Mouse (Mus musculus) heart, postnatal 10 days (tissue): ENCODE measurements at regions not wholly inside any gene's neighbourhood (a gene's known extent, or its start where the extent isn't known, plus 50 kb on each side); places are given as distances from the start of the nearest gene placed in this dataset.

ENCODE experiments used
- DNase-seq, 2 experiments: peaks; one replicate each; pipeline ENCODE4 v3.0.0; 2021
- intact Hi-C: fragments of 180-260 bp; cut with DNase I; formaldehyde crosslinking; loops from one replicate; pipeline ENCODE4 v1.15.1; 2025

DNA sequence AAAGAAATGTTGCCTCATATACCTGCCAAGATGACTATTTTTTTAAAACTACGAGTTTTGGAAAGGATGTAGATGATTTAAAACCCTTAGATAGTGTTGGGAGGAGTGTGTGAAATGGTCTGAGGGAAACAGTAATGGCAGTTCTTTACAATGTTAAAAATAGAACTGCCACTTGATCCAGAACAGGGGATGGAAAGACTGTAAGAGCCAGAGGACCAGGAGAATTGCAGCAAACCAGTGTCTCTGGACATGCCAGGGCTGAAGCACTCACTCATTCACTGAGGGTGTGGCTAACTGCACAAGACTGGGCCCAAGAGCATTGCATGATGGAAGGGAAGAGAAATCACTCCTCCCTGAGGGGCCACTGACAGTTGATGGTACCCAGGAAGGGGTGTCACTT lies 53.9 kb upstream of the Rasgef1b start:
- DNase-seq, result no peak
- intact Hi-C loops, result no loop called here

- DNase-seq, result no peak
- intact Hi-C loops, result no loop called here
Observed at GRCm38 (mm10) chr5:99785850-99786249, 57.0 kb upstream of the Rasgef1b start.

DNA sequence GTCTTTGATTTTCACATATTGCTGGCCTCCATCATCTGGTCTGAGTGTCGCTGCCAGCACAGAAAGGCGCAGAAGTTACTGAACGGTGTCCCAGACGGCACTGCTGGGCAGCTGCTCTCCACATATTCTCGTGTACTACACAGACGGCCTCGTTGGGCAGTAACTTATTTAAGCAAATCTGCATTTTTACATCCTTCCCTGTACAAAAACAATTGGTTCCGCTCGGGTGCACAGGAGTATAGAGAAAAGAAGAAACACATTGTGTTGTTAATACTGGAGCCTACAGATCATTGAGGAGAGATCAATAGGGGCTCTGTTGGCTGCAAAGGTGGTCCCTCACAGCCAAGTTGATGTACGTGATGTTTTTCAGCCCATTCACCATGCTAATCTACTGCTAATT lies 58.4 kb upstream of the Rasgef1b start:
- intact Hi-C loops, result no loop called here
- no peak for DNase-seq

DNA sequence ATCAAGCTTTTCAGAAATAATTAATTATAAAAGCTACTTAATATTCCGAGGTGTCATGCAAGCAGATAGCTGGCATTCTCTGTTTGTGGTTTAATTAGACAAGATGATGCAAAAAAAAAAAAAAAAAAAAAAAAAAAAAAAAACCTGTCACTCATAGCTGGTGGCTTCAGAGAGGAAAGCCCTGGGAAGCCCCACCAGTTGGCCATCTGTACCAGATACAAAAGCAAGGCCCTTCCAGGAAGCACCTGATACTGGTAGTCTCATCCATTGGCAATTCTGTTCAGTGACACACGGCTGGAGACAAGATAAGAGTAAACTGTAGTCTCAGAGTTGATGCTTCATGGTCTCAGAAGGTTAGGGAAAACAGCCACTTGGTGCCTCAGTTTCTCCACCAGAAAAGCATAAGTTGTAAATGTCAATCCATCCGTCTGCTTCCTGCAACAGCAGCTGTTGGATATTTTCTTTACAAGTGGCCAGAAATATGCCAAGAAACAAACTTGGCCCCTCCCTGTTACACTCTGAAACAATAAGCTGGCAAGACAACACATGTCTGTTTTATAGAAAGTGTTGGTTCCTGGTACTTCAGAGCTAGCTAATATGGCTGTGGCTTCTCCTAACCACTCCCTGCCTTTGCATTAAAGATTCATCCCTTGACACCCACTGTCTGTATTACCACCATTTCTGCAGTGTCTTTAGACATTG lies 59.0 kb upstream of the Rasgef1b start:
- DNase-seq, result no peak
- intact Hi-C loops, result no loop called here

DNA sequence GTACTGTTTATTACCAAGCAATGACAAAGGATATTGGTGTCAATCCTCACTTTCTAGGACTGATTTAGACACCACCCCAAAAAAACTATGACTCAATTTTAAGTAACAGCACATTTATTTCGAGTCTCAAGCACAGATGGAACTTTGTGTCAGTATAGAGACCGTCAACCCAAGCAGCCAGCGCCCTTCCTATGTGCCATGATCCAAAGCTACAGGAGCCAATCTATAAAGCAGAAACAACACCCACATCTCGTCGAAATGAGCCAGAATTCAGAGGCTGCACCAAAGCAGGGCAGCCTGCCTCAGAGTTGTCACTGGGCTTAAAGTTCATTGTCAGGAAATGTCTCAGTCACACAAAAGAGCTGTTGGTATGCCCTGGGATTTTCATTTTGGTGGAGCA lies 61.9 kb upstream of the Rasgef1b start:
- intact Hi-C loops, result no loop called here
- DNase-seq, result no peak

DNA sequence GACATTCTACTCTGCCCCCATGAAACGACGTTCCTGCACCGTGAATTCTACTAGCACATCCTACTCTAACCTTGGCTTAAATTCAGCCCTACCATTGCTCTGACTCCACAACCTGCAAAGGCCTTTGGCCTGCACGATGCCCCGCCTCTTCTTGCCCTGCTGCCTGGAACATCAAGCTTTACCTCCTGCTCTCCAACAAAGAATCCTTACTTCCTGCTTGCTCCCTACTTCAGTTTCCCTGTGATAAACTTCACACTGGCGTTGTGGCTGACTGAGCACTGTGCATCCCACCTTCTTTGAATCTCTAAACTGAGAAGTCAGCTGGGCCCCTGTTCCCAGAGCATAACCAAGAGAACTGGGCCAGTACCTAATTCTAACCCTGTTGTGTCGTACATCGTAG lies 71.7 kb upstream of the Rasgef1b start:
- no peak for DNase-seq
- intact Hi-C loops, result no loop called here

DNA sequence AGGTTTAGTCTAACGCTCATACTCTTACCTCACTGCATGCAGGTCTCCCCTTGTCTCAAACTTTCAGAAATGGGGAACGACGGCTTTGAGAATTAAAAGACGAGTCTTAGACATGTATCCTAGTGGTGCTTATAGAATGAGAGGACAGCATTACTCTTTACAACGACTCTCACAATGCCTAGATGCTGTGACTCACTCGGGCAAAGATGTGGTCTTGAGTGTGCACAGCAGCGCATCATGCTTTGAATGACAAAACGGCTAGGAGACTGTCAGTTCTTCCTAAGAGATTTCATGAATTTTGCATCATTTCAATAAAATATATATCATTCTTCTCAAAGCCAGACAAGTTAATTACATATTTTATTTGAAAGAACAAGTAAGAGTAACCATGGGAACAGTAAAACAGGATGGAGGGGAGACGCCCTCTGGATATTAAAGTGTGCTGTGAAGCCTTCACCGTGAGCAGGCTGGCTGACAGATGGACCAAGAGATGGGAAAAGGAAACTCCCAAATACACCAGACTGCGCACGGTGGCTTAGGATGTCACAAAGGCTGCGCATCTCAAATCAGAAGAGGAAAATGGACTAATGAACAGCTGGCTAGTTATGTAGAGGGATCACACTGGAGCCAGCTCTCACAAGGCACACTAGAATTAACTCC lies 73.1 kb upstream of the Rasgef1b start:
- no peak for DNase-seq
- intact Hi-C loops, result no loop called here

DNA sequence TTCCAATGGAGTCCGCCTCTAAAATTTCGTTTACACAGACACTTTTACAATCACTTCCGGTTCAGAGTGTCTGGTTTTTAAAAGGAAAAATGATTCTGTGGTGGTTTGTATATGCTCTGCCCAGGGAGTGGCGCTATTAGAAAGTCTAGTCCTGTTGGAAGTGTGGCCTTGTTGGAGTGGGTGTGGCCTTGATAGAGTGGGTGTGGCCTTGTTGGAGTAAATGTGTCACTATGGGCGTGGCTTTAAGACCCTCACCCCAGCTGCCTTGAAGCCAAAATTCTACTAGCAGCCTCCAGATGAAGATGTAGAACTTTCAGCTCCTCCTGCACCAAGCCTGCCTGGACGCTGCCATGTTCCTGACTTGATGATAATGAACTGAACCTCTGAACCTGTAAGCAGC lies 79.2 kb upstream of the Vamp9 start:
- no peak for DNase-seq
- intact Hi-C loops, result no loop called here

DNA sequence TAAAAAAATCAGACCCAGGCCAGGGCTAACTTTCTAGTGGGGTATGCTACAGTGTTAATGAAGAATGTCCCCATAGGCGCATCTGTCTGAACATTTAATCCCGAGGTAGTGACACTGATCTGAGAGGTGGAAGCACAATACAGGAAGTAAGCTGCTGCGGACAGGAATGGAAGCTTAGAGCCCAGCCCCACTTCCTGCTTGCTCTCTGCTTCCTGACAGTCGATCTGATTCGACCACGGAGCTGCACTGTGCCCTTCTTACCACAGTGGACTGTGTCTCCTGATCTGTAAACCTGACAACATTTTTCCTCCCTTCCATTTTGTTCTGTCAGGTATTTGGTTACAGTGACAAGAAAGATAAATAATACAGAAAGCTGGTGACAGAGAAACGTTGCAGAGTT lies 77.5 kb upstream of the Vamp9 start:
- DNase-seq, result no peak
- intact Hi-C loops, result no loop called here

- intact Hi-C loops, result no loop called here
- DNase-seq, result no peak
Observed at GRCm38 (mm10) chr5:99838236-99838775, 67.7 kb upstream of the Vamp9 start.

- intact Hi-C loops, result no loop called here
- no peak for DNase-seq
Observed at GRCm38 (mm10) chr5:99839661-99840060, 66.4 kb upstream of the Vamp9 start.

GRCm38 (mm10) chr5:99840884-99841283 lies 65.2 kb upstream of the Vamp9 start:
- intact Hi-C loops, result no loop called here
- DNase-seq, result no peak

DNA sequence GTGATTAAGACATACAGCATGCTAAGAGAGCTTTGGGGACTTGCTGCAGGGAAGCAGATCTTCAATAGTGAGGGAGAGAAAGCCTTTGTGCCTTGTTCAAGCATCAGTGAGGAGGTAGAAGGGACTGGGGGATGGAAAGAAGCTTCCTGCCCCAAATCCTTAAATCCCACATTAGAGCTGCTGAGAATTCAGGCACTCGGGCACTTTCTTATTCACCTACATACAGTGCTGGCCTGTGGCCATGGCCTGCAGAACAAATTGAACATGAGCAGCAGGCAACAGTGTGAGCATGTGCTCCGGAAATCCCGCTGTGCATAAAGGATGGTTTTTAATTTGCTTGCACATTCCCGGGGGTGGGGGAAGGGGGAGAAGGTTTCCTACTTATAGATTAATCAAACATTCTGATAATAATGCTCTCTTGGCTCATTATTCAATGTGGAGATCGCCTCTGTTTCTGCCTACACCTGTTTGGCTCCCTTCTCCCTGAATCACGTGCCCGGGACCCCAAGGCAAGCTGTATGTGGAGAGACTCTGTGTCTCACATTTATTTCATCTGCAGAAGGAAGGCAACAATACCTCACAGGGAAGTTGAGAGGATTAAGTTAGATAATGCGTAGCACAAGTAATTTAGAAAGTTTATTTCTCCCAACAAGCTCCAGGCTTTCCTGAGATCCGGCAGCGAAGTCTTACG lies 60.3 kb upstream of the Vamp9 start:
- intact Hi-C loops, result no loop called here
- no peak for DNase-seq

GRCm38 (mm10) chr5:99848158-99848988 lies 57.7 kb upstream of the Vamp9 start:
- intact Hi-C loops, result no loop called here
- DNase-seq, result peak in 1 of 2 experiments; percentile 8

DNA sequence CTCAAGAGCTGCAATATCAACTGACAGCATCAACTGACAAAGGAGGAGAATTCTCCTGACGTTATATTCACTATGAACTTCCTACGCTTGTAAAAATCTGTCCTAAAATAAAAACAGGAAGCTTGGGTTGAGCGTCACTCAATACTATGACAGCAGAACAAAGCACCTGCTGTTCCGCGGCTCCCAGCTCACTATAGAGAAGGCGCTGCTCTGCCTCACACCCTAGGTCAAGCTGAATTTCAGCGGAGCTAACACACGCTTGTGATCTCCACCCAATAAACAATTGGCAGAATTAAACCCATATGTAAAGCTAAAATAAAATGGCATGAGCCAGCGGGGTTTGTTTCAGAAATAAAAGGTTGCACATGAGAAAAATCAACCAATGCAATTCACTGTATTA lies 57.1 kb upstream of the Vamp9 start:
- no peak for DNase-seq
- intact Hi-C loops, result no loop called here

GRCm38 (mm10) chr5:99852316-99852715 lies 53.7 kb upstream of the Vamp9 start:
- DNase-seq, result no peak
- intact Hi-C loops, result no loop called here
